Mouse (Mus musculus) brain, adult 2 months (tissue): ENCODE results near the gene Lmf2.
A peak's percentile ranks its signal among the peaks of the same experiment; 100 is the strongest.

ENCODE experiments used
- DNase-seq: peaks from one replicate; pipeline ENCODE4 v3.0.0; 2011; ENCODE audit warnings: low read depth, low spot score

The Lmf2 gene

GRCm38 (mm10) chr15:89355241-89356187 lies at the start of gene Lmf2, which contains the start of gene Ncaph2:
TSS of gene Lmf2 (minus strand) at chr15:89355659.
TSS of gene Ncaph2 (plus strand) at chr15:89355719.
- peak; percentile 98 for DNase-seq

GRCm38 (mm10) chr15:89404831-89405623 lies 49.6 kb upstream of the Lmf2 start:
- no peak for DNase-seq

GRCm38 (mm10) chr15:89402471-89402870 lies 47.0 kb upstream of the Lmf2 start:
- DNase-seq, result no peak

GRCm38 (mm10) chr15:89399716-89400115 lies 44.3 kb upstream of the Lmf2 start:
- no peak for DNase-seq

- DNase-seq, result peak; percentile 31
These were observed 42.7 kb upstream of the Lmf2 start for GRCm38 (mm10) chr15:89398146-89398545.

- DNase-seq, result no peak
These were observed 41.4 kb upstream of the Lmf2 start for GRCm38 (mm10) chr15:89396883-89397282.

- DNase-seq, result peak; percentile 59
These were observed 34.6 kb upstream of the Lmf2 start for GRCm38 (mm10) chr15:89390081-89390480.

- no peak for DNase-seq
These were observed 31.7 kb upstream of the Lmf2 start for GRCm38 (mm10) chr15:89387127-89387526.

GRCm38 (mm10) chr15:89384617-89385016 lies 29.2 kb upstream of the Lmf2 start, which contains the start of gene Klhdc7b:
TSS of gene Klhdc7b (plus strand) at chr15:89384917.
- no peak for DNase-seq

- DNase-seq, result no peak
These were observed 24.0 kb upstream of the Lmf2 start for GRCm38 (mm10) chr15:89379429-89379828.

GRCm38 (mm10) chr15:89378831-89379401 lies 23.5 kb upstream of the Lmf2 start, which contains the start of gene Odf3b:
TSS of gene Odf3b (minus strand) at chr15:89379282.
- DNase-seq, result peak; percentile 90

GRCm38 (mm10) chr15:89377938-89378828 lies 22.7 kb upstream of the Lmf2 start:
- peak; percentile 50 for DNase-seq

GRCm38 (mm10) chr15:89377362-89377761 lies 21.9 kb upstream of the Lmf2 start:
- no peak for DNase-seq

GRCm38 (mm10) chr15:89376957-89377356 lies 21.5 kb upstream of the Lmf2 start, which contains the start of gene Tymp:
TSS of gene Tymp (minus strand) at chr15:89377039.
- DNase-seq, result no peak

- DNase-seq, result no peak
These were observed 20.6 kb upstream of the Lmf2 start for GRCm38 (mm10) chr15:89376040-89376439.

GRCm38 (mm10) chr15:89374801-89375534 lies 19.5 kb upstream of the Lmf2 start:
- no peak for DNase-seq

- no peak for DNase-seq
These were observed 18.9 kb upstream of the Lmf2 start for GRCm38 (mm10) chr15:89374340-89374739.

- peak; percentile 94 for DNase-seq
These were observed 18.3 kb upstream of the Lmf2 start, which contains the start of gene Sco2 for GRCm38 (mm10) chr15:89373762-89374248. TSS of gene Sco2 (minus strand) at chr15:89373846.

- peak; percentile 91 for DNase-seq
These were observed 17.7 kb upstream of the Lmf2 start for GRCm38 (mm10) chr15:89373027-89373761.
